Mouse (Mus musculus) thymus, adult 2 months (tissue): ENCODE measurements around the gene Mfsd13b. TPM values are rescaled to one million over a fixed set of nuclear protein-coding genes. Genes with fewer than 3 reads are reported as not detected.

Source experiments
- DNase-seq: peaks from one replicate; pipeline ENCODE4 v3.0.0; 2021
- H3K27ac ChIP-seq: fragments of 200-500 bp; 2 replicates; pipeline ENCODE4 v1.5.1; 2012; ENCODE audit warnings: low read length, control low read depth; ENCODE audit not compliant: control insufficient read depth, insufficient read depth
- H3K27me3 ChIP-seq: fragments of 200-500 bp; 2 replicates; pipeline ENCODE4 v1.6.1; 2012; ENCODE audit warnings: mild to moderate bottlenecking, low read length, moderate library complexity, mixed read lengths; ENCODE audit not compliant: control insufficient read depth, insufficient read depth
- H3K36me3 ChIP-seq: fragments of 200-500 bp; 2 replicates; pipeline ENCODE4 v1.6.1; 2012; ENCODE audit warnings: mild to moderate bottlenecking, low read length, moderate library complexity; ENCODE audit not compliant: control insufficient read depth, insufficient read depth
- H3K4me1 ChIP-seq: fragments of 200-500 bp; replicated peaks from 2 replicates; pipeline ENCODE4 v1.6.1; 2012; ENCODE audit warnings: low read length; ENCODE audit not compliant: control insufficient read depth, insufficient read depth
- H3K4me3 ChIP-seq: fragments of 200-500 bp; 2 replicates; pipeline ENCODE4 v1.5.1; 2012; ENCODE audit warnings: mild to moderate bottlenecking, low read length, control low read depth, moderate library complexity; ENCODE audit not compliant: control insufficient read depth, insufficient read depth
- CTCF ChIP-seq: fragments of 200-500 bp; IDR thresholded peaks from 2 replicates; pipeline ENCODE4 v1.5.1; 2012; ENCODE audit warnings: mild to moderate bottlenecking, control low read depth, low read length, moderate library complexity, borderline replicate concordance; ENCODE audit not compliant: control insufficient read depth, poor library complexity, insufficient read depth; ENCODE audit errors: extremely low read depth
- POLR2A ChIP-seq: fragments of 200-500 bp; IDR thresholded peaks from 2 replicates; pipeline ENCODE4 v1.6.1; 2012; ENCODE audit warnings: mild to moderate bottlenecking, low read length, control low read depth, moderate library complexity; ENCODE audit not compliant: control insufficient read depth, poor library complexity, insufficient read depth; ENCODE audit errors: extremely low read depth
- WGBS: fragments of 180-500 bp; shearing (Covaris S2); methylation state at CpG from one replicate; pipeline ENCODE4 v1.1.7; 2018; 5-methylcytosine and 5-hydroxymethylcytosine counted together
- polyA plus RNA-seq: library from polyadenylated mRNA; depleted of rRNA; stranded (reverse); fragments of >200 nt; gene quantifications from 2 replicates; pipeline ENCODE4 v1.2.3, GENCODE M21; 2012; rRNA removed

Mfsd13b gene
- polyA plus RNA-seq, 1 experiment, result 0.16 TPM

- Histone ChIP-seq H3K27ac (peak overlapping the region; percentile 65), H3K4me3 (no peak overlapping the region), H3K27me3 (no peaks in the 10 kb centered on the region), H3K36me3 (peaks cover 4% of the 10 kb centered on the region), H3K4me1 (peaks cover 11% of the 10 kb centered on the region)
- TF ChIP-seq CTCF (no peak), POLR2A (no peak)
- DNase-seq, result peak; percentile 18
- 30% methylated on average over 6 of the region's 6 CpGs for WGBS
Observed at GRCm38 (mm10) chr7:121059477-121060218, 77.3 kb downstream of the Mfsd13b start.

DNA sequence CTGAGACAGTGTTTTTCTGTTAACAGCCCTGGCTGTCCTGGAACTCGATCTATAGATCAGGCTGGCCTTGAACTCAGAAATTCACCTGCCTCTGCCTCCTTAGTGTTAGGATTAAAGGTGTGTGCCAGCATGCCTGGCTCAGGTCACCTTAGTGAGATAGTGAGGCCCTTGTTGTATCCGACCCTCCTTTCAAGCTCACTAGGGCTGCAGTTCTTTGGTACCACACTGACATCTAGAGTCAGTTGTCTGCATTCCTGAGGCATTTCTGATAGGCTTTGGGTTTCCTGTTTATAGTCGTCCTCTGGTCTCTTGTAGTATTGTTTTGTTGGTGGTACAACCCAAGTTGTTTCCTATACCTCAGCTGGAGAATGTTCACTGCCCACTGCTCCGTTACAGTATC is 82.0 kb downstream of the Mfsd13b start:
- H3K4me1 ChIP-seq, result peaks cover 5% of the 10 kb centered on the region
- DNase-seq, result peak; percentile 30
- H3K27ac ChIP-seq, result no peak overlapping the region
- WGBS, result 67% methylated on average over 4 of the region's 4 CpGs
- H3K27me3 ChIP-seq, result no peaks in the 10 kb centered on the region
- no peak for TF ChIP-seq CTCF
- no peak overlapping the region for H3K4me3 ChIP-seq
- no peaks in the 10 kb centered on the region for H3K36me3 ChIP-seq

Other genes starting within 250 kb of the Mfsd13b start
- 0.70 and 0.88 TPM in 2 replicates for gene Vwa3a, start 243.2 kb upstream of the Mfsd13b start, polyA plus RNA-seq
- 0.08 TPM in 1 of 2 replicates, not detected in the other for gene Gm5737, start 170.1 kb upstream of the Mfsd13b start, polyA plus RNA-seq
- 26.2 and 29.5 TPM in 2 replicates for gene Eef2k, start 139.7 kb upstream of the Mfsd13b start, polyA plus RNA-seq
- gene Polr3e, start 64.8 kb upstream of the Mfsd13b start, polyA plus RNA-seq, result 18.6 and 22.0 TPM in 2 replicates
- gene Cdr2, start 197 bp upstream of the Mfsd13b start, polyA plus RNA-seq, result 6.0 TPM in 2 replicates
- gene Mettl9, start 51.9 kb downstream of the Mfsd13b start, polyA plus RNA-seq, result 20.7 and 28.1 TPM in 2 replicates
- gene Igsf6, start 92.1 kb downstream of the Mfsd13b start, polyA plus RNA-seq, result 1.3 and 1.4 TPM in 2 replicates
- gene Otoa, start 99.1 kb downstream of the Mfsd13b start, polyA plus RNA-seq, result 0.22 and 0.81 TPM in 2 replicates